Mouse (Mus musculus): ENCODE data around the gene Ticam1. TPM values are rescaled to one million over a fixed set of nuclear protein-coding genes. Genes with fewer than 3 reads are reported as not detected.

The Ticam1 gene
- polyA plus RNA-seq, 1 experiment from 2014 or later: 4.3 TPM

- WGBS: 34% methylated on average over 13 of the region's 13 CpGs
- ATAC-seq (ENCODE audit: insufficient number of reproducible peaks, insufficient read depth, low FRiP score, low TSS enrichment, low read depth): no peak
- H3K4me3 ChIP-seq: peak overlapping the region; percentile 80
- no peaks in the 10 kb centered on the region for H3K27me3 ChIP-seq
- H3K9me3 ChIP-seq: no peaks in the 10 kb centered on the region
- H3K36me3 ChIP-seq: peaks cover 17% of the 10 kb centered on the region
- H3K27ac ChIP-seq: peak overlapping the region; percentile 86
- H3K4me2 ChIP-seq: peak overlapping the region; percentile 100
- H3K9ac ChIP-seq: peak overlapping the region; percentile 84
- H3K4me1 ChIP-seq: peaks cover 38% of the 10 kb centered on the region
Observed at GRCm38 (mm10) chr17:56302363-56302996, 25.9 kb upstream of the Ticam1 start.

- no peak for ATAC-seq (ENCODE audit: insufficient number of reproducible peaks, insufficient read depth, low FRiP score, low TSS enrichment, low read depth)
- 91% methylated on average over 9 of the region's 9 CpGs for WGBS
Observed at GRCm38 (mm10) chr17:56300186-56300585, 23.6 kb upstream of the Ticam1 start, which contains the start of gene Arrdc5. Gene Arrdc5, minus strand, starts transcription at chr17:56300286.

GRCm38 (mm10) chr17:56298238-56298637 is 21.7 kb upstream of the Ticam1 start:
- H3K27me3 ChIP-seq: no peaks in the 10 kb centered on the region
- ATAC-seq (ENCODE audit: insufficient number of reproducible peaks, insufficient read depth, low FRiP score, low TSS enrichment, low read depth): no peak
- no peaks in the 10 kb centered on the region for H3K36me3 ChIP-seq
- H3K4me1 ChIP-seq: peaks cover 9% of the 10 kb centered on the region
- no peak overlapping the region for H3K4me3 ChIP-seq
- no peak overlapping the region for H3K27ac ChIP-seq
- no peak overlapping the region for H3K9ac ChIP-seq
- no peaks in the 10 kb centered on the region for H3K9me3 ChIP-seq
- no peak overlapping the region for H3K4me2 ChIP-seq
- 92% methylated on average over 1 of the region's 1 CpGs for WGBS

More at GRCm38 (mm10) chr17:56300186-56300585, 23.6 kb upstream of the Ticam1 start, which contains the start of gene Arrdc5:
- Histone ChIP-seq H3K36me3 (no peaks in the 10 kb centered on the region), H3K4me1 (peaks cover 16% of the 10 kb centered on the region), H3K9ac (no peak within 1 kb of the TSS), H3K27ac (no peak within 1 kb of the TSS), H3K4me2 (no peak within 1 kb of the TSS), H3K4me3 (no peak within 1 kb of the TSS), H3K9me3 (no peaks in the 10 kb centered on the region), H3K27me3 (no peaks in the 10 kb centered on the region)

GRCm38 (mm10) chr17:56296201-56296600 is 19.6 kb upstream of the Ticam1 start:
- Histone ChIP-seq H3K36me3 (no peaks in the 10 kb centered on the region), H3K9ac (no peak overlapping the region), H3K9me3 (no peaks in the 10 kb centered on the region), H3K4me2 (no peak overlapping the region), H3K27ac (no peak overlapping the region), H3K27me3 (no peaks in the 10 kb centered on the region), H3K4me3 (no peak overlapping the region), H3K4me1 (peaks cover 7% of the 10 kb centered on the region)
- WGBS: 55% methylated on average over 1 of the region's 1 CpGs
- no peak for ATAC-seq (ENCODE audit: insufficient number of reproducible peaks, insufficient read depth, low FRiP score, low TSS enrichment, low read depth)

- H3K9me3 ChIP-seq: no peaks in the 10 kb centered on the region
- no peaks in the 10 kb centered on the region for H3K27me3 ChIP-seq
- WGBS: 92% methylated on average over 19 of the region's 19 CpGs
Observed at GRCm38 (mm10) chr17:56294241-56294640, 17.7 kb upstream of the Ticam1 start.

GRCm38 (mm10) chr17:56293291-56293690 is 16.7 kb upstream of the Ticam1 start:
- no peak for ATAC-seq (ENCODE audit: insufficient number of reproducible peaks, insufficient read depth, low FRiP score, low TSS enrichment, low read depth)
- peaks cover 32% of the 10 kb centered on the region for H3K4me1 ChIP-seq
- no peaks in the 10 kb centered on the region for H3K27me3 ChIP-seq
- no peak overlapping the region for H3K9ac ChIP-seq
- no peaks in the 10 kb centered on the region for H3K36me3 ChIP-seq
- WGBS: 75% methylated on average over 1 of the region's 1 CpGs
- no peaks in the 10 kb centered on the region for H3K9me3 ChIP-seq
- no peak overlapping the region for H3K27ac ChIP-seq
- H3K4me3 ChIP-seq: no peak overlapping the region
- no peak overlapping the region for H3K4me2 ChIP-seq

More at GRCm38 (mm10) chr17:56294241-56294640, 17.7 kb upstream of the Ticam1 start:
- H3K4me3 ChIP-seq: no peak overlapping the region
- peaks cover 23% of the 10 kb centered on the region for H3K4me1 ChIP-seq
- H3K36me3 ChIP-seq: no peaks in the 10 kb centered on the region
- H3K27ac ChIP-seq: no peak overlapping the region
- ATAC-seq (ENCODE audit: insufficient number of reproducible peaks, insufficient read depth, low FRiP score, low TSS enrichment, low read depth): no peak
- no peak overlapping the region for H3K9ac ChIP-seq
- H3K4me2 ChIP-seq: no peak overlapping the region

GRCm38 (mm10) chr17:56292531-56293222 is 16.1 kb upstream of the Ticam1 start, which contains the start of gene Plin3:
Gene Plin3, minus strand, starts transcription at chr17:56292873.
- H3K9me3 ChIP-seq: no peaks in the 10 kb centered on the region
- H3K4me3 ChIP-seq: no peak within 1 kb of the TSS
- peak within 1 kb of the TSS; percentile 48; the same call in 1 of the 2 replicates for H3K27ac ChIP-seq
- 89% methylated on average over 4 of the region's 4 CpGs for WGBS
- no peak within 1 kb of the TSS for H3K9ac ChIP-seq
- no peaks in the 10 kb centered on the region for H3K36me3 ChIP-seq
- H3K27me3 ChIP-seq: no peaks in the 10 kb centered on the region
- H3K4me1 ChIP-seq: peaks cover 38% of the 10 kb centered on the region
- no peak within 1 kb of the TSS for H3K4me2 ChIP-seq
- ATAC-seq (ENCODE audit: insufficient number of reproducible peaks, insufficient read depth, low FRiP score, low TSS enrichment, low read depth): no peak

- 75% methylated on average over 7 of the region's 7 CpGs for WGBS
- no peak overlapping the region for H3K4me3 ChIP-seq
- ATAC-seq (ENCODE audit: insufficient number of reproducible peaks, insufficient read depth, low FRiP score, low TSS enrichment, low read depth): no peak
- no peak overlapping the region for H3K9ac ChIP-seq
- H3K4me1 ChIP-seq: peaks cover 40% of the 10 kb centered on the region
- H3K27ac ChIP-seq: peak overlapping the region; percentile 96
- H3K36me3 ChIP-seq: peaks cover 2% of the 10 kb centered on the region; the same call in 1 of the 2 replicates
- no peaks in the 10 kb centered on the region for H3K27me3 ChIP-seq
- H3K9me3 ChIP-seq: no peaks in the 10 kb centered on the region
- H3K4me2 ChIP-seq: 0 out of 2 replicates have a peak overlapping the region, but pooled peaks have one; percentile 82
Observed at GRCm38 (mm10) chr17:56291826-56292475, 15.4 kb upstream of the Ticam1 start.

- Histone ChIP-seq H3K9me3 (no peaks in the 10 kb centered on the region), H3K36me3 (peaks cover 10% of the 10 kb centered on the region), H3K27me3 (no peaks in the 10 kb centered on the region), H3K9ac (peak overlapping the region; percentile 80), H3K27ac (peak overlapping the region; percentile 96), H3K4me3 (peak overlapping the region; percentile 59), H3K4me1 (peaks cover 40% of the 10 kb centered on the region), H3K4me2 (peak overlapping the region; percentile 82)
- under 1% methylated on average over 16 of the region's 16 CpGs for WGBS
- peak; percentile 88 for ATAC-seq (ENCODE audit: insufficient number of reproducible peaks, insufficient read depth, low FRiP score, low TSS enrichment, low read depth)
Observed at GRCm38 (mm10) chr17:56291171-56291511, 14.6 kb upstream of the Ticam1 start.

GRCm38 (mm10) chr17:56290388-56291170 is 14.0 kb upstream of the Ticam1 start:
- peak overlapping the region; percentile 80 for H3K9ac ChIP-seq
- H3K36me3 ChIP-seq: peaks cover 16% of the 10 kb centered on the region
- H3K4me3 ChIP-seq: peak overlapping the region; percentile 59
- no peaks in the 10 kb centered on the region for H3K9me3 ChIP-seq
- H3K27ac ChIP-seq: peak overlapping the region; percentile 96
- peaks cover 40% of the 10 kb centered on the region for H3K4me1 ChIP-seq
- peak; percentile 91 for ATAC-seq (ENCODE audit: insufficient number of reproducible peaks, insufficient read depth, low FRiP score, low TSS enrichment, low read depth)
- 2% methylated on average over 17 of the region's 17 CpGs for WGBS
- H3K4me2 ChIP-seq: peak overlapping the region; percentile 82
- no peaks in the 10 kb centered on the region for H3K27me3 ChIP-seq
